Mouse (Mus musculus): ENCODE measurements at regions not wholly inside any gene's neighbourhood (a gene's known extent, or its start where the extent isn't known, plus 50 kb on each side); places are given as distances from the start of the nearest gene placed in this dataset.
"Not testable (repeated sequence)": the region's sequence is repeated elsewhere in the genome, so short reads cannot be mapped to it uniquely, and the experiment has no call there.

DNA sequence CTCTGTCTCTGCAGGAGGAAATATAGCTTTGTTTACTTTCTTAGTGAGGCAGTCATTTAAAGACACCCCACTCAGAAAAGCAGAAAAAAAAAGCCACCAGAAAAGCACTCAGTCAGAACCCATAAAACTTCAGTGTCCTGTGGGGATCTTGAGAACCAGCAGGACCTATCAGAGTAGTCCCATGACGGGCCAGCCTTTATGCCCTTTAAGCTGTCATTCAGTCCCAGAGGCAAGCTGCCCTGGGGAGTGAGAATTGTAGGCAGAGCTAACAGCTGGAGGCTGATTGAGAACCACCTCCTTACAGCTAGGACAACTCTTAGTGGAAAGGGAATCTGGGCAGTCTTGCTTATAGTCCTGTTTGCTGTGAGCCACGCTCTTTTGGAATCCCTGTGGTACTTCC is 225.7 kb downstream of the Cep170 start:
- Histone ChIP-seq H3K4me3 (ENCODE audit: control insufficient read depth in 1 of 2, insufficient read depth in 1 of 2, low read depth in 1 of 2, low read length in 2 of 2) (no peak overlapping the region), H3K36me3 (ENCODE audit: control insufficient read depth, insufficient read depth, low read length) (no peaks in the 10 kb centered on the region), H3K4me2 (ENCODE audit: low read length) (no peak overlapping the region), H3K9me3 (ENCODE audit: control insufficient read depth, low read length) (peaks cover 1% of the 10 kb centered on the region), H3K9ac (ENCODE audit: low read length) (no peak overlapping the region), H3K4me1 (ENCODE audit: control insufficient read depth in 2 of 2, insufficient read depth in 2 of 2, low read length in 2 of 2) (no peaks in the 10 kb centered on the region), H3K27ac (replicated peaks in 1 of 2; ENCODE audit: control insufficient read depth in 1 of 2, insufficient read depth in 1 of 2, low read depth in 2 of 2, low read length in 2 of 2) (no peak overlapping the region), H3K27me3 (ENCODE audit: control insufficient read depth, insufficient read depth, low read length) (no peaks in the 10 kb centered on the region)
- 50% methylated on average over 2 of the region's 2 CpGs for WGBS
- no peak for ATAC-seq (ENCODE audit: insufficient number of reproducible peaks, insufficient read depth, low FRiP score, low read depth)

DNA sequence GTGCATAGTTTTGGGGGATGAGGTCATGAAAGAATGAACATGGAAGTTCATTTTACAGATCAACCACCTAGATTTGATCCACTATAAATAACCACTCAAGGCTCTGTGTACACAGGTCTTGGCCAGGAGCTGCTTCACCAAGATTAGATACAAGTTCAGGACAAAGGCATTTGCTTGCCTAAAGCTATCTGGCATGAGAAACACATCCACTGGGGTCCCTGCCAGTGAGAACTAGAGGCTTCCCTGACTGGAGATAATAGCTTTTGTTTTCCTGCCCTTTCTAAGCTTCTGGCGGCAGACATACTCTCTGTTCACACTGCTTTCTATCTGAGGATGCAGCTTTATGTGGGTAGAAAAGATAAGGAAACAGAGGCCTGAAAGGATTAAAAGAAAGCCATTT is 240.2 kb downstream of the Cep170 start:
- Histone ChIP-seq H3K36me3 (ENCODE audit: control insufficient read depth, insufficient read depth, low read length) (no peaks in the 10 kb centered on the region), H3K9ac (ENCODE audit: low read length) (no peak overlapping the region), H3K27ac (replicated peaks in 1 of 2; ENCODE audit: control insufficient read depth in 1 of 2, insufficient read depth in 1 of 2, low read depth in 2 of 2, low read length in 2 of 2) (no peak overlapping the region; a peak in 1 of 4 replicates), H3K4me1 (ENCODE audit: control insufficient read depth in 2 of 2, insufficient read depth in 2 of 2, low read length in 2 of 2) (peaks cover 2 to 11% of the 10 kb centered on the region in 2 experiments; a peak in 3 of 4 replicates), H3K9me3 (ENCODE audit: control insufficient read depth, low read length) (no peaks in the 10 kb centered on the region), H3K4me3 (ENCODE audit: control insufficient read depth in 1 of 2, insufficient read depth in 1 of 2, low read depth in 1 of 2, low read length in 2 of 2) (no peak overlapping the region), H3K4me2 (ENCODE audit: low read length) (no peak overlapping the region), H3K27me3 (ENCODE audit: control insufficient read depth, insufficient read depth, low read length) (no peaks in the 10 kb centered on the region)
- ATAC-seq (ENCODE audit: insufficient number of reproducible peaks, insufficient read depth, low FRiP score, low read depth), result peak; percentile 66
- WGBS, result 0% methylated on average over 1 of the region's 1 CpGs

DNA sequence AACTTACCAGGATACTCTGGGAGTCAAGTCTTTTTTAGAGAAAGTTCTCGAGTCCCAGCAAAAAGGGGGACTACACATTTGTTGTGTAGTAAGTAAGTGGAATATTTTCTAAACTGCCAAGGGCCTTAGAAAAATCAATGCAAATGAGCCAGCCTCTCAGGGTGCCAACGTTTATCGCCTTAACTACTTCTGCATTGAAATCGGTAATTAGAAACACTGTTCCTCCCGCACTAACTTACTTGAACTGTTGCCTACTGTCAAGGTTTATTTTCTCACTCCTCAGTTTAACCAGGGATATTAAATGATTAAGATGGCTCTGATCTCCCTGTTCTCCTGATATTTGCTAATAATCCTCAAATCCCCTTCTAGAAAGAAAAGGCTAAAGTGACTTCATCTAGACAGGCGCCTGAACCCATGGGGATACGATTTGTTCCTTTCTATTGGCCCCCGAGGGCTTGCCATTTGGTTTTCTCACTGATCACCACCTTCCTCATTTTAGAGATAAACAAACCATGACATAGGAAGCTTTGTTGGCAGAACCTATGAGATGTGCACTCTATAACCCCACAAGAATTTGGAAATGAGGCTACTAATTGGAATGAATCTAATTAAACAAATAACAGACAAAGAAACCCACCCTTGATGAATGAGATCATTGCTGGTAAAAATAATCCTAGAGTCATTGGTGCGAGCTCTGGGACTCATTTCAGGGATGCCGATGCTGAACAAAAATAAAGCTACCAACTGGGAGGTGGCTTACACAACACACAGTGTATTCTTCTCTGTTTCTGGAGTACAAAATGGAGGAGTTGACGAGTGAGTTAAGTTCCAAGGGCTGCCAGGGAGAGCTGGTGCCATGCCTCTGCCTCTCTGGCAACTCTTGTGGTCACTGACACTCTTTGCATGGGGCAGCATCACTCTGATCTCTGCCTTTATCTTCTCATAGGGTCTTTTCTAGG is 255.1 kb downstream of the Cep170 start:
- H3K27me3 ChIP-seq (ENCODE audit: control insufficient read depth, insufficient read depth, low read length), result no peaks in the 10 kb centered on the region
- H3K9me3 ChIP-seq (ENCODE audit: control insufficient read depth, low read length), result no peaks in the 10 kb centered on the region
- no peak overlapping the region for H3K4me2 ChIP-seq (ENCODE audit: low read length)
- no peaks in the 10 kb centered on the region for H3K4me1 ChIP-seq (ENCODE audit: control insufficient read depth in 2 of 2, insufficient read depth in 2 of 2, low read length in 2 of 2)
- no peak for ATAC-seq (ENCODE audit: insufficient number of reproducible peaks, insufficient read depth, low FRiP score, low read depth)
- H3K4me3 ChIP-seq (ENCODE audit: control insufficient read depth in 1 of 2, insufficient read depth in 1 of 2, low read depth in 1 of 2, low read length in 2 of 2), result no peak overlapping the region
- WGBS, result 69% methylated on average over 11 of the region's 11 CpGs
- no peaks in the 10 kb centered on the region for H3K36me3 ChIP-seq (ENCODE audit: control insufficient read depth, insufficient read depth, low read length)
- H3K27ac ChIP-seq (replicated peaks in 1 of 2; ENCODE audit: control insufficient read depth in 1 of 2, insufficient read depth in 1 of 2, low read depth in 2 of 2, low read length in 2 of 2), result no peak overlapping the region
- H3K9ac ChIP-seq (ENCODE audit: low read length), result no peak overlapping the region

DNA sequence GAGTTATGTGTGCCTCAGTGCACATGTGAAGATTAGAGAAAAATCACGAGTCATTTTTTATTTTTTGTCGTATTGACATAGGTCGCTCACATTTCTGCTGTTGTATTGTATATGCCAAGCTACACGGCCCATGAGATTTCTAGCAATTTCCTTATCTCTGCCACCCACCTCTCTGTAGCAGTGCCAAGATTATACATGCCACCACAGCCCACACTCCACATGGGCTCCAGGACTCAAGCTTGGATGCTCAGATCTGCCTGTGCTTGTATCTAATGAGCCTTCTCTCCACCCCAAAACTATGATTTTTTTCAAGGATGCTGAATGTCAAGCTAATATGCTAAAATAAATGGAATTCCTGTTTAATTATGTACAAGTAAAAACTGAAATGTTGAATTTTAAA is 259.3 kb upstream of the Pld5 start:
- no peak for ATAC-seq (ENCODE audit: insufficient number of reproducible peaks, insufficient read depth, low FRiP score, low read depth)
- Histone ChIP-seq H3K27me3 (ENCODE audit: control insufficient read depth, insufficient read depth, low read length) (no peaks in the 10 kb centered on the region), H3K4me2 (ENCODE audit: low read length) (no peak overlapping the region), H3K4me3 (ENCODE audit: control insufficient read depth in 1 of 2, insufficient read depth in 1 of 2, low read depth in 1 of 2, low read length in 2 of 2) (no peak overlapping the region), H3K9me3 (ENCODE audit: control insufficient read depth, low read length) (no peaks in the 10 kb centered on the region), H3K27ac (replicated peaks in 1 of 2; ENCODE audit: control insufficient read depth in 1 of 2, insufficient read depth in 1 of 2, low read depth in 2 of 2, low read length in 2 of 2) (no peak overlapping the region), H3K36me3 (ENCODE audit: control insufficient read depth, insufficient read depth, low read length) (no peaks in the 10 kb centered on the region), H3K4me1 (ENCODE audit: control insufficient read depth in 2 of 2, insufficient read depth in 2 of 2, low read length in 2 of 2) (no peaks in the 10 kb centered on the region), H3K9ac (ENCODE audit: low read length) (no peak overlapping the region)
- WGBS, result 84% methylated on average over 4 of the region's 4 CpGs

DNA sequence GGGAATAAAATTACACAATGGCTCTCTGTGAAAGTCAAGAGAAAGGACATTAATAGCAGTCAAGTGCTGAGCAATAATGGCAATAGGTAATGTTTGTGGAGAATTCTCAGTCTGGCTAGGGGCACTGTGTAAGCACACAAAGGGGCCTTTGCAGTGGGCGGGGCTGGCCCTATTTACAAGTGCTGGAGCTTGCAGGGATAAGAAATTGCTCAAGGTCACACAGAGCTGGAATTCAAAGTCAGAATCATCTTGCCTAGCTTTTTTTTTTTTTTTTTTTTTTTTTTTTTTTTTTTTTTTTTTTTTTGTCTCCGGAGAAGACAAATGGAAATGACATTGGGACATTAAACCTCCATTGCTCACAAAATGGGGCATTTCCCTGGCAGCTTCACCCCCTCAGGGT is 253.9 kb upstream of the Pld5 start:
- no peak overlapping the region for H3K4me2 ChIP-seq (ENCODE audit: low read length)
- no peak overlapping the region for H3K9ac ChIP-seq (ENCODE audit: low read length)
- no peaks in the 10 kb centered on the region for H3K36me3 ChIP-seq (ENCODE audit: control insufficient read depth, insufficient read depth, low read length)
- no peak overlapping the region for H3K4me3 ChIP-seq (ENCODE audit: control insufficient read depth in 1 of 2, insufficient read depth in 1 of 2, low read depth in 1 of 2, low read length in 2 of 2)
- no peak overlapping the region for H3K27ac ChIP-seq (replicated peaks in 1 of 2; ENCODE audit: control insufficient read depth in 1 of 2, insufficient read depth in 1 of 2, low read depth in 2 of 2, low read length in 2 of 2)
- no peaks in the 10 kb centered on the region for H3K4me1 ChIP-seq (ENCODE audit: control insufficient read depth in 2 of 2, insufficient read depth in 2 of 2, low read length in 2 of 2)
- WGBS, result 73% methylated on average over 2 of the region's 2 CpGs
- no peaks in the 10 kb centered on the region for H3K9me3 ChIP-seq (ENCODE audit: control insufficient read depth, low read length)
- no peak for ATAC-seq (ENCODE audit: insufficient number of reproducible peaks, insufficient read depth, low FRiP score, low read depth)
- no peaks in the 10 kb centered on the region for H3K27me3 ChIP-seq (ENCODE audit: control insufficient read depth, insufficient read depth, low read length)

DNA sequence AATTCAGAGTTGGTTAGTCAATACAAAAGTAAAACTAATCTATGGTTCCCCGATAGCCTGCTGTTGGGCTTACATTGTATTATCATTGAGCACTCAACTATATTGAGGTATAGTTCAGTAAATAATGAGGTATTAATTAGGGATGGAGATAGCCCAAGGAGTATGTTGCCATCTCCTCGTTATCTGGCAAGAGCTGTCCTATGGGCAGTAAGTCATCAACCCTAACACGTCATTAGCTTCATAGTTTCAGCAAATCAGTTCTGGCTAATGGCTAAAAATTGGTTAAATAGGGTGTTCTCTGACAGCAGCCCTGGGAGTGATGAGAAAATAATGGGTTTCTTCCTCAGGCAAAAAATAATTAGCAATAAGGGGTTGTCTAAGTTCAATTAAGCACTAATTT is 236.4 kb upstream of the Pld5 start:
- Histone ChIP-seq H3K27ac (replicated peaks in 1 of 2; ENCODE audit: control insufficient read depth in 1 of 2, insufficient read depth in 1 of 2, low read depth in 2 of 2, low read length in 2 of 2) (no peak overlapping the region), H3K9me3 (ENCODE audit: control insufficient read depth, low read length) (no peaks in the 10 kb centered on the region), H3K9ac (ENCODE audit: low read length) (no peak overlapping the region), H3K36me3 (ENCODE audit: control insufficient read depth, insufficient read depth, low read length) (no peaks in the 10 kb centered on the region), H3K4me3 (ENCODE audit: control insufficient read depth in 1 of 2, insufficient read depth in 1 of 2, low read depth in 1 of 2, low read length in 2 of 2) (no peak overlapping the region), H3K4me2 (ENCODE audit: low read length) (no peak overlapping the region), H3K4me1 (ENCODE audit: control insufficient read depth in 2 of 2, insufficient read depth in 2 of 2, low read length in 2 of 2) (no peaks in the 10 kb centered on the region), H3K27me3 (ENCODE audit: control insufficient read depth, insufficient read depth, low read length) (no peaks in the 10 kb centered on the region)
- WGBS, result 80% methylated on average over 3 of the region's 3 CpGs
- ATAC-seq (ENCODE audit: insufficient number of reproducible peaks, insufficient read depth, low FRiP score, low read depth), result no peak

DNA sequence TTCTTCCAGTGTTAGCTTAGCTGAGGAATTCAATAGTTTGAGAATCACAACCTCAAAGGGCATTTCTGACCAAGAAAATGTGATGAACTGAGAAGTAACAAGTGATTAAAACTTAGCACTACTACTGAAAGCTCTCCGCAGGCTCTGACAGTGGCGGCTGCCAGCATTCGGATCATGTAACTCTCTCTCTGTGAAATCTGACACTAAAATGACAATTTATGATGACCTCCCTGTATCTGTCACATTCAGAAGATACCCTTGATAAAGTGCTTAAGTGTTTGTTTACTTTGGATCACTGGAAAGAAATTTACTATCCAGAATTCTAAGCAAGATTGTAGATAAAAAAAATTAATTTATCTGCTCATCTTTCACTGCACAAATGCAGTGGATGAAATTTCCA is 230.3 kb upstream of the Pld5 start:
- no peaks in the 10 kb centered on the region for H3K27me3 ChIP-seq (ENCODE audit: control insufficient read depth, insufficient read depth, low read length)
- H3K9me3 ChIP-seq (ENCODE audit: control insufficient read depth, low read length), result no peaks in the 10 kb centered on the region
- no peak for ATAC-seq (ENCODE audit: insufficient number of reproducible peaks, insufficient read depth, low FRiP score, low read depth)
- no peak overlapping the region for H3K4me2 ChIP-seq (ENCODE audit: low read length)
- no peaks in the 10 kb centered on the region for H3K4me1 ChIP-seq (ENCODE audit: control insufficient read depth in 2 of 2, insufficient read depth in 2 of 2, low read length in 2 of 2)
- H3K9ac ChIP-seq (ENCODE audit: low read length), result no peak overlapping the region
- no peak overlapping the region for H3K4me3 ChIP-seq (ENCODE audit: control insufficient read depth in 1 of 2, insufficient read depth in 1 of 2, low read depth in 1 of 2, low read length in 2 of 2)
- WGBS, result 75% methylated on average over 3 of the region's 3 CpGs
- no peak overlapping the region for H3K27ac ChIP-seq (replicated peaks in 1 of 2; ENCODE audit: control insufficient read depth in 1 of 2, insufficient read depth in 1 of 2, low read depth in 2 of 2, low read length in 2 of 2)
- no peaks in the 10 kb centered on the region for H3K36me3 ChIP-seq (ENCODE audit: control insufficient read depth, insufficient read depth, low read length)

DNA sequence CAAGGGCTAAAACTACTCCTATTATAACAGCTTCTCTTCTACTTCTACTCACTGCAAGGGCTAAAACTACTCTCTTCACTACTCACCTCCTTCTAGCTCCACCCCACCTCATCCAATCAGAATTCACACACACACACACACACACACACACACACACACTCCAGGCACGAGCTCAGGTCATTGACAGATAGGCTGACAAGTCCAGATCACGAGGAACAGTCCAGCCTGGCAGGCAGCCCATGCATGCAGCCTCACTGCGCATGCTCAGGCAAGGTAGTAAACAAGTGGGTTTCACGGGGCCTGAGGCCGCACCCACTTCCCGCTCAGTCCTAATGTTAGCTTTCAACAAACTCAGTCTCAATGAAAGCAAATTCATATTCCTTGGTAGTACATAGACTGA is 229.6 kb upstream of the Pld5 start:
- not testable (repeated sequence) for H3K4me2 ChIP-seq (ENCODE audit: low read length); H3K27ac ChIP-seq (replicated peaks in 1 of 2; ENCODE audit: control insufficient read depth in 1 of 2, insufficient read depth in 1 of 2, low read depth in 2 of 2, low read length in 2 of 2); H3K4me3 ChIP-seq (ENCODE audit: control insufficient read depth in 1 of 2, insufficient read depth in 1 of 2, low read depth in 1 of 2, low read length in 2 of 2); H3K27me3 ChIP-seq (ENCODE audit: control insufficient read depth, insufficient read depth, low read length); H3K9me3 ChIP-seq (ENCODE audit: control insufficient read depth, low read length); H3K4me1 ChIP-seq (ENCODE audit: control insufficient read depth in 2 of 2, insufficient read depth in 2 of 2, low read length in 2 of 2); H3K9ac ChIP-seq (ENCODE audit: low read length); H3K36me3 ChIP-seq (ENCODE audit: control insufficient read depth, insufficient read depth, low read length); ATAC-seq (ENCODE audit: insufficient number of reproducible peaks, insufficient read depth, low FRiP score, low read depth)
- WGBS, result 34% methylated on average over 6 of the region's 6 CpGs

All from heart, embryonic 14.5 days (tissue).